Mouse (Mus musculus) neural tube, embryonic 11.5 days (tissue): Measurements from ENCODE around the gene Lrfn1. TPM values are rescaled to one million over a fixed set of nuclear protein-coding genes. Genes with fewer than 3 reads are reported as not detected.

Source experiments
- ATAC-seq: fragments of 200-750 bp; cut with Nextera tagmentation; 2 replicates; pipeline ENCODE4 v1.8.0; 2017; ENCODE audit warnings: moderate number of reproducible peaks, mild to moderate bottlenecking, moderate TSS enrichment, moderate library complexity; ENCODE audit not compliant: insufficient read depth, low FRiP score, low TSS enrichment
- DNase-seq: peaks from one replicate; pipeline ENCODE4 v3.0.0-alpha.2; 2015; ENCODE audit warnings: low spot score
- H3K27ac ChIP-seq: fragments of 300-500 bp; sonication (generic); 2 replicates; pipeline ENCODE4 v1.5.1; 2014; ENCODE audit warnings: low read depth, mild to moderate bottlenecking, low read length
- H3K27me3 ChIP-seq: fragments of 300-500 bp; sonication (generic); 2 replicates; pipeline ENCODE4 v1.6.1; 2014; ENCODE audit warnings: mild to moderate bottlenecking, low read length, mixed read lengths; ENCODE audit not compliant: control insufficient read depth, insufficient read depth
- H3K36me3 ChIP-seq: fragments of 300-500 bp; sonication (generic); 2 replicates; pipeline ENCODE4 v1.6.1; 2014; ENCODE audit warnings: mild to moderate bottlenecking, low read length, moderate library complexity, mixed read lengths; ENCODE audit not compliant: control insufficient read depth, insufficient read depth
- H3K4me1 ChIP-seq: fragments of 300-500 bp; sonication (generic); 2 replicates; pipeline ENCODE4 v1.6.1; 2014; ENCODE audit warnings: low read length, mixed read lengths; ENCODE audit not compliant: control insufficient read depth, insufficient read depth
- H3K4me2 ChIP-seq: fragments of 300-500 bp; sonication (generic); 2 replicates; pipeline ENCODE4 v1.6.1; 2014; ENCODE audit warnings: low read depth, mild to moderate bottlenecking, moderate library complexity
- H3K4me3 ChIP-seq: fragments of 300-500 bp; sonication (generic); 2 replicates; pipeline ENCODE4 v1.5.1; 2014; ENCODE audit warnings: low read depth, low read length
- H3K9ac ChIP-seq: fragments of 300-500 bp; sonication (generic); 2 replicates; pipeline ENCODE4 v1.6.1; 2014; ENCODE audit warnings: mild to moderate bottlenecking, low read length
- H3K9me3 ChIP-seq: fragments of 300-500 bp; sonication (generic); 2 replicates; pipeline ENCODE4 v1.6.1; 2016; ENCODE audit warnings: low read length; ENCODE audit not compliant: control insufficient read depth
- WGBS: fragments of 180-500 bp; shearing (Covaris S2); extraction: QIAGEN DNeasy Blood & Tissue Kit; methylation state at CpG from one replicate; pipeline ENCODE4 v1.1.7; 2014; 5-methylcytosine and 5-hydroxymethylcytosine counted together
- polyA plus RNA-seq: library from polyadenylated mRNA; unstranded; fragments of >200 nt; fragmentation: Nextera tagmentation; extraction: Ambion mirVana; gene quantifications from 2 replicates; pipeline ENCODE4 v1.2.1, GENCODE M21; 2014

The Lrfn1 gene
- 7.6 and 9.9 TPM in 2 replicates for polyA plus RNA-seq

DNA sequence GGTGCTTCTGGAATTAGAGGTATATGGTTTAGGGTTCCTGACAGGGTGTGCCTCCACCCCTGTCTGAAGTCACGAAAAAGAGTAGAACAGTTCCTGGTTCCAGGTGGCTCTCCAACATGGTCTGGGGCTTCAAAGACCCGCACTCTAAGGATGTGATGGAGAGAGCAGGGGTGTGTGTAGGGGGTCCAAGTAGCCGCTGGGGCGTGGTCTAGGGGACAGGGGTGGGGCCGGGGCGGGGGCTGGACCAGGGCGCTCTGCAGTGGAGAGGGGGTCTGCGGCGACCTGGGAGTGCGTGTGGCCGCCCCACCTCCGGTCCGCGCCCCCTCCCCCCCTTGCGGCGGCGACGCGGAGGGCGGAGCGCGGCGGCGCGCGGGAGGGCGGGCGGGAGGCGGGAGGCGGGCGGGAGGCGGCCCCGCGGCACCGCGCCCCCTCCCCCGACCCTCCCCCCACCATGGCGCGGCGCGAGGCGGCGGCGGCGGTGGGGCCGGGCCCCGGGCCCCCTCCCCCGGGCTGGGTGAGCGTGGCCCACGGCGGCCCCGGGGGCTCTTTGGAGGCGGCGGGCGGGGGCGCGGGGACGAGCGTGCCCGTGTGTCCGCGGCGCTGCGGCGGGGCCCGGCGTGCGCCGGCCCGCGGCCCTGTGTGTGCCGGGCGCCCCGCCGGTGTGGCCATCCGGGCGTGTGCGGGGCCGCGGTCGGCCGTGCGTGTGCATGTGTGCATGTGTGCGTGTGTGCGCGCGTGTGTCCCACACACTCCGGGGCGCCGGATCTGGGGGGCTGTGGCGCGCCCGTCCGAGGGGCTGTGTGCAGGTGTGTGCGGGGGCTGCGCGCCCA is at the start of gene Lrfn1:
Gene Lrfn1 (plus strand): TSS at position 450 of the 830 bp plus-strand sequence.
- H3K4me2 ChIP-seq: peak within 1 kb of the TSS; percentile 92
- peaks cover 4% of the 10 kb centered on the region; the same call in 1 of the 2 replicates for H3K36me3 ChIP-seq
- ATAC-seq (peak; percentile 70), DNase-seq (peak; percentile 57)
- no peaks in the 10 kb centered on the region for H3K9me3 ChIP-seq
- H3K9ac ChIP-seq: peak within 1 kb of the TSS; percentile 91
- H3K27me3 ChIP-seq: no peaks in the 10 kb centered on the region
- 0% methylated on average over 39 of the region's 97 CpGs for WGBS
- H3K4me3 ChIP-seq: peak within 1 kb of the TSS; percentile 94
- peaks cover 7% of the 10 kb centered on the region for H3K4me1 ChIP-seq
- H3K27ac ChIP-seq: peak within 1 kb of the TSS; percentile 70

- H3K36me3 ChIP-seq: peaks cover 16% of the 10 kb centered on the region
- H3K4me2 ChIP-seq: no peak overlapping the region
- H3K4me3 ChIP-seq: no peak overlapping the region
- ATAC-seq (no peak), DNase-seq (no peak)
- no peaks in the 10 kb centered on the region for H3K27me3 ChIP-seq
- WGBS: 99% methylated on average over 3 of the region's 3 CpGs
- H3K9ac ChIP-seq: no peak overlapping the region
- H3K27ac ChIP-seq: no peak overlapping the region
- H3K4me1 ChIP-seq: no peaks in the 10 kb centered on the region
- no peaks in the 10 kb centered on the region for H3K9me3 ChIP-seq
Observed at GRCm38 (mm10) chr7:28410841-28411475, 40.8 kb upstream of the Lrfn1 start.

- Histone ChIP-seq H3K9me3 (no peaks in the 10 kb centered on the region), H3K4me3 (no peak overlapping the region)
Observed at GRCm38 (mm10) chr7:28412826-28413225, 39.0 kb upstream of the Lrfn1 start.

GRCm38 (mm10) chr7:28417368-28417767 is 34.4 kb upstream of the Lrfn1 start:
- DNase-seq (no peak), ATAC-seq (no peak)
- H3K36me3 ChIP-seq: peaks cover 29% of the 10 kb centered on the region
- H3K4me1 ChIP-seq: no peaks in the 10 kb centered on the region
- H3K9ac ChIP-seq: no peak overlapping the region
- no peak overlapping the region for H3K4me3 ChIP-seq
- no peaks in the 10 kb centered on the region for H3K27me3 ChIP-seq
- no peak overlapping the region for H3K4me2 ChIP-seq
- no peak overlapping the region for H3K27ac ChIP-seq
- H3K9me3 ChIP-seq: no peaks in the 10 kb centered on the region

More at GRCm38 (mm10) chr7:28412826-28413225, 39.0 kb upstream of the Lrfn1 start:
- WGBS: 91% methylated on average over 4 of the region's 4 CpGs
- H3K4me1 ChIP-seq: no peaks in the 10 kb centered on the region
- DNase-seq: no peak
- H3K27ac ChIP-seq: no peak overlapping the region
- H3K27me3 ChIP-seq: no peaks in the 10 kb centered on the region
- no peak overlapping the region for H3K9ac ChIP-seq
- H3K4me2 ChIP-seq: no peak overlapping the region
- ATAC-seq: no peak
- H3K36me3 ChIP-seq: peaks cover 21% of the 10 kb centered on the region

- DNase-seq: no peak
- Histone ChIP-seq H3K27me3 (no peaks in the 10 kb centered on the region), H3K4me1 (no peaks in the 10 kb centered on the region), H3K36me3 (peaks cover 33% of the 10 kb centered on the region), H3K4me3 (no peak overlapping the region), H3K4me2 (no peak overlapping the region), H3K9me3 (no peaks in the 10 kb centered on the region), H3K27ac (no peak overlapping the region), H3K9ac (no peak overlapping the region)
- 89% methylated on average over 8 of the region's 8 CpGs for WGBS
- ATAC-seq: no peak
Observed at GRCm38 (mm10) chr7:28418096-28418670, 33.6 kb upstream of the Lrfn1 start.

- Histone ChIP-seq H3K27ac (no peak overlapping the region), H3K4me2 (no peak overlapping the region), H3K36me3 (peaks cover 32% of the 10 kb centered on the region), H3K9me3 (no peaks in the 10 kb centered on the region), H3K4me3 (no peak overlapping the region), H3K27me3 (no peaks in the 10 kb centered on the region), H3K9ac (no peak overlapping the region), H3K4me1 (no peaks in the 10 kb centered on the region)
- DNase-seq (no peak), ATAC-seq (no peak)
- WGBS: 94% methylated on average over 2 of the region's 2 CpGs
Observed at GRCm38 (mm10) chr7:28419416-28419815, 32.4 kb upstream of the Lrfn1 start.

GRCm38 (mm10) chr7:28423018-28423417 is 28.8 kb upstream of the Lrfn1 start:
- H3K36me3 ChIP-seq: peaks cover 25% of the 10 kb centered on the region
- H3K4me1 ChIP-seq: no peaks in the 10 kb centered on the region
- no peak for ATAC-seq
- H3K4me2 ChIP-seq: no peak overlapping the region
- no peak overlapping the region for H3K27ac ChIP-seq
- WGBS: 95% methylated on average over 1 of the region's 1 CpGs
- H3K27me3 ChIP-seq: no peaks in the 10 kb centered on the region
- no peak overlapping the region for H3K4me3 ChIP-seq
- no peak overlapping the region for H3K9ac ChIP-seq
- no peaks in the 10 kb centered on the region for H3K9me3 ChIP-seq
- DNase-seq: no peak

- Histone ChIP-seq H3K9me3 (no peaks in the 10 kb centered on the region), H3K4me1 (no peaks in the 10 kb centered on the region), H3K4me2 (no peak overlapping the region), H3K9ac (no peak overlapping the region), H3K27me3 (no peaks in the 10 kb centered on the region), H3K4me3 (no peak overlapping the region), H3K36me3 (peaks cover 6% of the 10 kb centered on the region), H3K27ac (no peak overlapping the region)
- ATAC-seq (no peak), DNase-seq (no peak)
Observed at GRCm38 (mm10) chr7:28427738-28428137, 24.0 kb upstream of the Lrfn1 start.
